Mouse (Mus musculus) CH12.LX (cell line): ENCODE measurements at regions not wholly inside any gene's neighbourhood (a gene's known extent, or its start where the extent isn't known, plus 50 kb on each side); places are given as distances from the start of the nearest gene placed in this dataset.

Experiments used
- DNase-seq: peaks from one replicate; pipeline ENCODE4 v3.0.0-alpha.2; 2013; ENCODE audit errors: extremely low read depth
- H3K27ac ChIP-seq: 2 replicates; pipeline ENCODE4 v1.5.1; 2012; ENCODE audit warnings: low read depth, mild to moderate bottlenecking, control low read depth, moderate library complexity; ENCODE audit not compliant: insufficient read depth
- H3K27me3 ChIP-seq: replicated peaks from 2 replicates; pipeline ENCODE3; 2012; ENCODE audit warnings: inconsistent platforms
- H3K36me3 ChIP-seq, 2 experiments: replicated peaks in 1 of 2; 2 replicates each; pipeline versions ENCODE3 to v1.6.1; 2012; ENCODE audit warnings: inconsistent platforms in 1 of 2, low read length in 1 of 2, mild to moderate bottlenecking in 1 of 2, mixed read lengths in 1 of 2, moderate library complexity in 1 of 2; ENCODE audit not compliant: control insufficient read depth in 1 of 2, insufficient read depth in 1 of 2
- H3K4me1 ChIP-seq, 2 experiments: 2 replicates each; pipeline ENCODE4 v1.6.1; 2012; ENCODE audit warnings: inconsistent platforms in 1 of 2, moderate library complexity in 1 of 2; ENCODE audit not compliant: insufficient read depth in 2 of 2, control insufficient read depth in 1 of 2
- H3K4me2 ChIP-seq: 2 replicates; pipeline ENCODE4 v1.6.1; 2012; ENCODE audit warnings: low read depth, mild to moderate bottlenecking, control low read depth; ENCODE audit not compliant: poor library complexity, insufficient read depth, severe bottlenecking
- H3K4me3 ChIP-seq, 3 experiments: fragments of 150-350 bp in 1 of 3; sonication (generic) in 1 of 3; replicated peaks in 1 of 3; 2 replicates each; pipeline versions ENCODE3 to v1.5.1; 2011 to 2012; ENCODE audit warnings: low read depth in 2 of 3, low read length in 2 of 3, mild to moderate bottlenecking in 2 of 3, moderate library complexity in 2 of 3, control low read depth in 1 of 3, improper control_type of control experiment in 1 of 3, inconsistent platforms in 1 of 3, mixed read lengths in 1 of 3; ENCODE audit not compliant: poor library complexity in 1 of 3
- H3K79me2 ChIP-seq: replicated peaks from 2 replicates; pipeline ENCODE4 v1.6.1; 2012; ENCODE audit warnings: mild to moderate bottlenecking, moderate library complexity; ENCODE audit not compliant: control insufficient read depth, poor library complexity, insufficient read depth, severe bottlenecking; ENCODE audit errors: extremely low read depth
- H3K9ac ChIP-seq: 2 replicates; pipeline ENCODE4 v1.6.1; 2012; ENCODE audit warnings: low read depth, mild to moderate bottlenecking, control low read depth, moderate library complexity; ENCODE audit not compliant: insufficient read depth
- H3K9me3 ChIP-seq: replicated peaks from 2 replicates; pipeline ENCODE3; 2012; ENCODE audit warnings: low read length, inconsistent platforms, mixed read lengths
- CHD1 ChIP-seq: IDR thresholded peaks from 2 replicates; pipeline ENCODE4 v1.6.1; 2012; ENCODE audit warnings: low read depth, low read length, improper control_type of control experiment, inconsistent platforms
- CTCF ChIP-seq, 2 experiments: IDR thresholded peaks in 1 of 2; conservative IDR thresholded peaks in 1 of 2; 2 replicates each; pipeline ENCODE4 v1.5.1; 2011 to 2012; ENCODE audit warnings: low read depth in 2 of 2, low read length in 2 of 2, improper control_type of control experiment in 1 of 2, inconsistent platforms in 1 of 2, mild to moderate bottlenecking in 1 of 2, moderate library complexity in 1 of 2
- MAX ChIP-seq: IDR thresholded peaks from 2 replicates; pipeline ENCODE4 v1.6.1; 2011; ENCODE audit warnings: low read length, improper control_type of control experiment
- MXI1 ChIP-seq: IDR thresholded peaks from 2 replicates; pipeline ENCODE4 v1.6.1; 2011; ENCODE audit warnings: mild to moderate bottlenecking, low read depth, low read length, improper control_type of control experiment
- MYC ChIP-seq: IDR thresholded peaks from 2 replicates; pipeline ENCODE4 v1.6.1; 2011; ENCODE audit warnings: low read depth, mild to moderate bottlenecking, improper control_type of control experiment, low read length
- NELFE ChIP-seq: IDR thresholded peaks from 2 replicates; pipeline ENCODE4 v1.6.1; 2011; ENCODE audit warnings: low read depth, low read length, improper control_type of control experiment
- RAD21 ChIP-seq: IDR thresholded peaks from 2 replicates; pipeline ENCODE4 v1.6.1; 2011; ENCODE audit warnings: low read depth, mild to moderate bottlenecking, low read length, improper control_type of control experiment, moderate library complexity
- RCOR1 ChIP-seq: conservative IDR thresholded peaks from 2 replicates; pipeline ENCODE4 v1.6.1; 2012; ENCODE audit warnings: low read depth, mild to moderate bottlenecking, inconsistent platforms, low read length, improper control_type of control experiment
- UBTF ChIP-seq: IDR thresholded peaks from 2 replicates; pipeline ENCODE4 v1.6.1; 2012; ENCODE audit warnings: low read depth, mild to moderate bottlenecking, inconsistent platforms, low read length, improper control_type of control experiment, moderate library complexity
- ZC3H11A ChIP-seq: IDR thresholded peaks from 2 replicates; pipeline ENCODE4 v1.6.1; 2012; ENCODE audit warnings: low read depth, mild to moderate bottlenecking, inconsistent platforms, low read length, improper control_type of control experiment
- ZKSCAN1 ChIP-seq: IDR thresholded peaks from 2 replicates; pipeline ENCODE4 v1.6.1; 2012; ENCODE audit warnings: low read depth, inconsistent platforms, low read length, improper control_type of control experiment, borderline replicate concordance
- ZMIZ1 ChIP-seq: IDR thresholded peaks from 2 replicates; pipeline ENCODE4 v1.6.1; 2012; ENCODE audit warnings: low read depth, mild to moderate bottlenecking, inconsistent platforms, low read length, improper control_type of control experiment
- ZNF384 ChIP-seq: IDR thresholded peaks from 2 replicates; pipeline ENCODE4 v1.6.1; 2012; ENCODE audit warnings: low read depth, low read length, improper control_type of control experiment, inconsistent platforms
- dilution Hi-C: fragments of 300-500 bp; cut with MboI; formaldehyde crosslinking; loops from 2 replicates; pipeline ENCODE4 v1.14.3; 2020; ENCODE audit warnings: low sequenced_read_pairs; ENCODE audit not compliant: extremely low pct_unique_long_range_greater_than_20kb, extremely low pct_ligation_motif_present
- in situ Hi-C: fragments of 300-500 bp; cut with MboI; formaldehyde crosslinking; loops from 3 replicates; pipeline ENCODE4 v1.14.3; 2019; ENCODE audit warnings: low sequenced_read_pairs, low pct_ligation_motif_present, low pct_unique_long_range_greater_than_20kb, mixed read lengths

- Histone ChIP-seq H3K79me2 (no peaks in the 10 kb centered on the region), H3K27me3 (no peaks in the 10 kb centered on the region), H3K9ac (no peak overlapping the region), H3K9me3 (no peaks in the 10 kb centered on the region), H3K4me3 (no peak overlapping the region), H3K4me2 (no peak overlapping the region)
- in situ Hi-C loops, result no loop called here
- dilution Hi-C loops, result no loop called here
- TF ChIP-seq RAD21 (no peak), MXI1 (no peak), ZC3H11A (no peak), NELFE (no peak)
- TF ChIP-seq, all 38 proteins: peak for 0
- no peak overlapping the region for H3K27ac ChIP-seq
- peak; percentile 8 for DNase-seq
- peaks cover 9 to 19% of the 10 kb centered on the region in 2 experiments; a peak in 3 of 4 replicates for H3K4me1 ChIP-seq
- no peaks in the 10 kb centered on the region for H3K36me3 ChIP-seq
These were observed 57.9 kb upstream of the Adgre5 start for GRCm38 (mm10) chr8:83798881-83799606.

DNA sequence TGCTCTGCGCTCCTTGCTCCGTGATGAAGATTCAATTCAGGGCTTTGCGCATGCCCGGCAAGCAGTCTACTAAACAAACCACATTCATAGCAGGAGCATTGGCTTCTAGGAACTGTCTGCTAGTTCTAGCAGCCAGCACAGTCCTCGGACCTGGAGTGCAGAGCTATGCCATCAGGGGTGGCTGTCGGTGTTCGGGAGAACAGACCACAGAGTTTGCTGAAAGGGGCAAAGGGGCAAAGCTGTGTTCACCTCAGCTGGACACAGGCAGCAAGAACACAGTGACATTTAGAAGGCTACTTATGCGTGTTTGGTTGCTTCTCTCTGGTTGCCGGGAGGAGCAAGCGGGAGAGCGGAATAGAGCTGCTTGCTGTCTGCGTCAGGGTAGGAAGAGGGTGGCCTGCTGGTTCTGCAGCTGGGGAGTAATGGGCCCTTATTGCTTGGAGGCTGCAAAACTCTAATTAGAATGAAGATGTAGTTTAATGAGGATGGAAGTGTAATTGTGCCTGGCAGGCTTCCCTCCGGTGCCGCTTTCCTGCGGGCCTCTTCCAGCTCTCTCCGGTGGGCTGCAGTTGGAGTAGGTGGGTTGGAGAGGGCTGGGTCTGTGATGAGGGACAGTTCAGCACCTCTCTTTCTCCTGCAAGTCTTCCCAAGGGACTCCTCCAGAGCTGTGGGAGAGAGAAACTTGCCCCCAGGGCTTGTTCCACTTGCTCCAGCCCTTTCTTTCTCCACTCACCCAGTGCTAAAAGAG lies 52.5 kb upstream of the Adgre5 start:
- no peak overlapping the region for H3K4me2 ChIP-seq
- H3K9me3 ChIP-seq, result no peaks in the 10 kb centered on the region
- DNase-seq, result no peak
- peaks cover 5% of the 10 kb centered on the region for H3K27me3 ChIP-seq
- dilution Hi-C loops, result no loop called here
- no peaks in the 10 kb centered on the region for H3K36me3 ChIP-seq
- H3K9ac ChIP-seq, result no peak overlapping the region
- H3K4me1 ChIP-seq, result peaks cover 1 to 6% of the 10 kb centered on the region in 2 experiments; a peak in 1 of 4 replicates
- no peak overlapping the region for H3K27ac ChIP-seq
- H3K4me3 ChIP-seq, result no peak overlapping the region
- in situ Hi-C loops, result no loop called here
- TF ChIP-seq UBTF (no peak), CTCF (conservative IDR thresholded peaks at IDR 0.05 in 1 of 2, IDR thresholded peaks at IDR 0.05 in 1 of 2; ENCODE audit: low read depth in 2 of 2, low read length in 2 of 2) (no peak), RCOR1 (no peak), MAX (no peak), CHD1 (no peak), ZNF384 (no peak), MYC (no peak), ZKSCAN1 (no peak), RAD21 (no peak), ZMIZ1 (no peak)
- no peaks in the 10 kb centered on the region for H3K79me2 ChIP-seq
